32 mouse cellular contexts compared by ENCODE assay signal in the genomic region with DNA sequence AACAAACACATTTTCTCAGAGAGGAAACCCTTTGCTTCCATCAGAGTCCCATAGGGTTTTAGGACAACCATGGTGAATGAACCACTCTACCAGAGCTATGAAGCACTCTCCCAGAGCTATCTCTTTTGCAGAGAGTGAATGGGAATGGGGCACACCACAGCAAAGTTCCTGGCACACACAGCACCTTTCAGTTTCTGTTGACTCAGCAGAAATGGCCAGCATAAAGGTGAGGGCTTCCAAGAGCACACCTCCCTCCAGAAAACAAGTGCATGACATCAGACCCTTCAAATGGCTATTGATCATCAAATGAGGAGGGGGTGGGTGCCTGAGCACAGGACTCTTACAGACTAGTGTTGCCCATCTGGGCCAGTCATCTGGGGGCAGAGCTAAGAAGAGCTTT. TPM values are rescaled to one million over a fixed set of nuclear protein-coding genes. Genes with fewer than 3 reads are reported as not detected.
DNase-seq lines count a peak whose midpoint lies in the region; ATAC-seq and TF ChIP-seq lines count a peak whose summit lies in the region.
"Had no signal": no experiment of that assay in that cellular context is flagged by ENCODE, and none has a peak within 500 bp of the region (broad histone marks: within the 10 kb centered on the region; RNA-seq: fewer than 3 reads in every experiment).

No protein-coding gene starts in this region.

- no peak for DNase-seq in liver, embryonic 13.5 days
- DNase-seq in liver: no peak
- no peak for DNase-seq in testis, postnatal 14 days (ENCODE audit: low spot score)
- peak; percentile 21 for DNase-seq in c-Kit-negative CD71-positive TER-119-positive erythroid progenitor cells, embryonic 14.5 days (ENCODE audit: low read depth, low spot score)
- DNase-seq in urinary bladder, postnatal 14 days (ENCODE audit: low spot score): no peak
- DNase-seq in kidney, postnatal 25 days: no peak
- DNase-seq: adrenal gland, postnatal 10 days; adrenal gland, postnatal 36 days; B cell, adult 2 months; cerebellum, adult 11-12 months; cerebellum, adult 8-10 months; cerebellum, postnatal 10 days; cerebellum, postnatal 36 days; embryo, embryonic 11 days; gastrocnemius, postnatal 10 days; gastrocnemius, postnatal 36 days; heart, adult 2 months; heart, postnatal 14 days; heart, postnatal 4 days had no signal

- TF ChIP-seq CTCF in testis, adult 2 months (IDR thresholded peaks at IDR 0.05; ENCODE audit: control insufficient read depth, insufficient read depth, insufficient replicate concordance, low read depth, low read length): no peak

- no peak for ATAC-seq in liver, embryonic 13.5 days (ENCODE audit: low read depth)
- ATAC-seq: forebrain, embryonic 13.5 days; forebrain, embryonic 16.5 days; hindbrain, postnatal 0 days; Patski had no signal

- H3K27me3 ChIP-seq in liver, embryonic 13.5 days: peaks cover 75% of the 10 kb centered on the region
- no peaks in the 10 kb centered on the region for H3K27me3 ChIP-seq in testis, adult 2 months (ENCODE audit: control insufficient read depth, insufficient read depth, low read length)

- TF ChIP-seq POLR2A in testis, adult 2 months (IDR thresholded peaks at IDR 0.05; ENCODE audit: control insufficient read depth, low read depth, low read length): no peak

- no peak overlapping the region for H3K4me3 ChIP-seq in liver, embryonic 13.5 days (replicated peaks)
- H3K4me3 ChIP-seq in testis, adult 2 months (ENCODE audit: control insufficient read depth, low read depth, low read length): peak overlapping the region; percentile 59
- H3K4me3 ChIP-seq: embryonic facial prominence, embryonic 10.5 days; embryonic facial prominence, embryonic 13.5 days; forebrain, embryonic 10.5 days; forebrain, embryonic 13.5 days; heart, adult 2 months; heart, embryonic 10.5 days; heart, embryonic 13.5 days had no signal

- peak overlapping the region; percentile 95 for H3K27ac ChIP-seq in liver, embryonic 13.5 days
- H3K27ac ChIP-seq in testis, adult 2 months (ENCODE audit: control insufficient read depth, insufficient read depth, low read depth, low read length): no peak overlapping the region
- H3K27ac ChIP-seq: embryonic facial prominence, embryonic 10.5 days; embryonic facial prominence, embryonic 13.5 days; forebrain, embryonic 10.5 days; forebrain, embryonic 13.5 days; heart, adult 2 months; heart, embryonic 10.5 days; heart, embryonic 13.5 days; hindbrain, embryonic 14.5 days; hindbrain, postnatal 0 days had no signal

- peak overlapping the region; percentile 77 for H3K4me2 ChIP-seq in liver, embryonic 13.5 days
- H3K4me2 ChIP-seq: embryonic facial prominence, embryonic 13.5 days; forebrain, embryonic 13.5 days; heart, embryonic 13.5 days; hindbrain, embryonic 14.5 days had no signal

- peaks cover 55% of the 10 kb centered on the region for H3K4me1 ChIP-seq in liver, embryonic 13.5 days (replicated peaks)
- peaks cover 9% of the 10 kb centered on the region for H3K4me1 ChIP-seq in testis, adult 2 months (ENCODE audit: control insufficient read depth, insufficient read depth, low read length)

- H3K9me3 ChIP-seq in liver, embryonic 13.5 days (replicated peaks): no peaks in the 10 kb centered on the region
- H3K9me3 ChIP-seq: embryonic facial prominence, embryonic 10.5 days; forebrain, embryonic 10.5 days; forebrain, embryonic 13.5 days; heart, embryonic 10.5 days; heart, embryonic 13.5 days had no signal

- H3K9ac ChIP-seq in liver, embryonic 13.5 days: no peak overlapping the region
- H3K9ac ChIP-seq: embryonic facial prominence, embryonic 13.5 days; forebrain, embryonic 13.5 days; heart, embryonic 13.5 days; hindbrain, embryonic 14.5 days had no signal

- no peaks in the 10 kb centered on the region for H3K36me3 ChIP-seq in liver, embryonic 13.5 days
- H3K36me3 ChIP-seq in testis, adult 2 months (ENCODE audit: control insufficient read depth, insufficient read depth, low read length): no peaks in the 10 kb centered on the region
- H3K36me3 ChIP-seq: embryonic facial prominence, embryonic 10.5 days; embryonic facial prominence, embryonic 13.5 days; forebrain, embryonic 10.5 days; heart, embryonic 10.5 days; heart, embryonic 13.5 days had no signal

RNA-seq across cellular contexts. Expression of gene Wnt3a, which starts 28.2 kb away (rescaled TPM):
- 0.05 TPM in 1 of 2 replicates, not detected in the other for polyA plus RNA-seq in liver, embryonic 13.5 days (2015; fragmentation: Nextera tagmentation; extraction: Ambion mirVana)
- 3.1 and 4.3 TPM in 2 replicates for polyA plus RNA-seq in testis, adult 2 months (2012; rRNA removed)
- polyA plus RNA-seq: cortical plate, adult 2 months; heart, adult 2 months; heart, embryonic 13.5 days; heart, embryonic 16.5 days; Patski had no signal

RNA-seq across cellular contexts. Expression of gene Arf1, which starts 34.2 kb away (rescaled TPM):
- 275 and 317 TPM in 2 replicates for polyA plus RNA-seq in liver, embryonic 13.5 days (2015; fragmentation: Nextera tagmentation; extraction: Ambion mirVana)
- 243 and 247 TPM in 2 replicates for polyA plus RNA-seq in testis, adult 2 months (2012; rRNA removed)

RNA-seq across cellular contexts. Expression of gene Wnt9a, which starts 44.4 kb away (rescaled TPM):
- 0.22 and 0.39 TPM in 2 replicates for polyA plus RNA-seq in liver, embryonic 13.5 days (2015; fragmentation: Nextera tagmentation; extraction: Ambion mirVana)
- polyA plus RNA-seq in testis, adult 2 months (2012; rRNA removed): 0.40 and 0.63 TPM in 2 replicates

RNA-seq across cellular contexts. Expression of gene 2310033P09Rik, which starts 54.2 kb away (rescaled TPM):
- 26.2 and 26.8 TPM in 2 replicates for polyA plus RNA-seq in liver, embryonic 13.5 days (2015; fragmentation: Nextera tagmentation; extraction: Ambion mirVana)
- 11.1 and 13.3 TPM in 2 replicates for polyA plus RNA-seq in testis, adult 2 months (2012; rRNA removed)
